Mouse (Mus musculus): ENCODE measurements around the gene Gm7030. TPM values are rescaled to one million over a fixed set of nuclear protein-coding genes. Genes with fewer than 3 reads are reported as not detected.
A peak's percentile ranks its signal among the peaks of the same experiment; 100 is the strongest.
"Not testable (repeated sequence)": the region's sequence is repeated elsewhere in the genome, so short reads cannot be mapped to it uniquely, and the experiment has no call there.

Gene Gm7030
- polyA plus RNA-seq, 1 experiment from 2014 or later, result not detected

DNA sequence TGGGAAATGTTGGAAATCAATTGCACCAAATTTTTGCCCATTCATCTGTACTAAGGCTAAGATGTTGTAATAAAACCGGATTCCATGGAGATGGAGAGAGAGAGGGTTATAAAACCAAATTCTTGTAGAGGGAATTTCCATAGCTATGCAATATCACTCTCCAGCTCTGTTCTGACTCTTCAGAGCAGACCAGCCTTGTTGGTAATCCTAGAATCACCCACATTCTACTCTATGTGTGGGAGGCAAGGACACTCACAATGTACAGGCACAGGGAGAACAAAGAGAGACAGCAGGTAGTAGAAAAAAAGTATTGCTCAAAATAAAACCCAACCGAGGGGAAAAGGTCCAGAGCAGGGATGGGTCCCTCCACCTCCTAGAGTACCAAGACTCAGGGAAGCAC is 37.3 kb downstream of the Gm7030 start:
- H3K27ac ChIP-seq (ENCODE audit: low read length); H3K27me3 ChIP-seq (ENCODE audit: control insufficient read depth, insufficient read depth, low read depth, low read length); H3K4me1 ChIP-seq (ENCODE audit: control insufficient read depth, low read depth, low read length); ATAC-seq (ENCODE audit: low read depth); H3K9ac ChIP-seq (ENCODE audit: low read depth, low read length); H3K36me3 ChIP-seq (ENCODE audit: control insufficient read depth, insufficient read depth); H3K9me3 ChIP-seq (replicated peaks; ENCODE audit: control insufficient read depth, low read length); H3K4me3 ChIP-seq (ENCODE audit: low read depth, low read length); H3K4me2 ChIP-seq (ENCODE audit: low read depth, low read length): not testable (repeated sequence)
- WGBS (ENCODE audit: insufficient replicate concordance), result no CpG with 5 or more reads among the region's 2 CpGs

DNA sequence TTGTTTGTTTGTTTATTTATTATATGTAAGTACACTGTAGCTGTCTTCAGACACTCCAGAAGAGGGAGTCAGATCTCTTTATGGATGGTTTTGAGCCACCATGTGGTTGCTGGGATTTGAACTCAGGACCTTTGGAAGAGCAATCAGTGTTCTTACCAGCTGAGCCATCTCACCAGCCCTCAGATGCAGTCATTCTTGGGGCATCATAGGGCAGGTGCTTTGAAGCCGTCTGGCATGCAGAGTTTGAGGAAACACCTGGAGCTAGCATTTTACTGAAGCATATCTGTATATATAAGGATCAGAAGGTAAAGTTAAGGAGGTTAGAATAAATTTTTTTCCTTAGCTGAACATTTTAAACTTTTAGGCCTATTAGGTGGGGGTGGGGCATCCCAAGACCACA is 43.2 kb downstream of the Gm7030 start:
- not testable (repeated sequence) for H3K27ac ChIP-seq (ENCODE audit: low read length); H3K9ac ChIP-seq (ENCODE audit: low read depth, low read length); H3K9me3 ChIP-seq (replicated peaks; ENCODE audit: control insufficient read depth, low read length); ATAC-seq (ENCODE audit: low read depth); H3K4me1 ChIP-seq (ENCODE audit: control insufficient read depth, low read depth, low read length); H3K4me3 ChIP-seq (ENCODE audit: low read depth, low read length); H3K4me2 ChIP-seq (ENCODE audit: low read depth, low read length); H3K36me3 ChIP-seq (ENCODE audit: control insufficient read depth, insufficient read depth)
- 31% methylated on average over 1 of the region's 1 CpGs for WGBS (ENCODE audit: insufficient replicate concordance)
- H3K27me3 ChIP-seq (ENCODE audit: control insufficient read depth, insufficient read depth, low read depth, low read length), result peaks cover 30% of the 10 kb centered on the region

DNA sequence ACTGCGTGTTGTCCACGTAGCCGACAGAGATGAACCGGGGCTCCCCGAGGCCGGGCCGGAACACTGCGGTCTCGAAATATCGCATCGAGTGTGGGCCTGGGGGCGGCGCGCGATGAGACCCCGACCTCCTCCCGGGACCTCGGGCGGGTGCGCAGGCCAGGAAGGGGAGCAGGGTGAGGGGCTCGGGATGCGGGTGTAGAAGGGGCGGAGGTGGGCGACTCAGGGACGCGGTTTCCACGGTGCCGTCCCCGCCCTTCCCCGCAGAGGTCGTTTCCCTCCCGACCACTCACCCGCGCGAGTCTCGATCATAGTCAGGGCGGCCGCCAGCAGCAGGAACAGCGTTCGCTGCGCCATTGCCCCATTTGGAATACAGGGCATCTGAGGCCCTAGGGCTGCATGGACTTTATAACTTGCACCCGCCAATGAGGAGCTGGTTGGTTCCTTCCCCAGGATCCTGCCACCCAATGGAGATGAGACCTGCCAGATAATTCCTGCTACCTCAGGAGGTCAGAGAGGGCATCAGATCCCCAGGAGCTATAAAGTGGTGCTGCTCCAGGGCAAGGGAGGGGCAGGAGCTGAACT is 45.3 kb downstream of the Gm7030 start:
- peaks cover 30% of the 10 kb centered on the region for H3K27me3 ChIP-seq (ENCODE audit: control insufficient read depth, insufficient read depth, low read depth, low read length)
- H3K9me3 ChIP-seq (replicated peaks; ENCODE audit: control insufficient read depth, low read length), result no peaks in the 10 kb centered on the region
- peaks cover 5% of the 10 kb centered on the region; the same call in 1 of the 2 replicates for H3K4me1 ChIP-seq (ENCODE audit: control insufficient read depth, low read depth, low read length)
- no peak overlapping the region for H3K27ac ChIP-seq (ENCODE audit: low read length)
- H3K4me3 ChIP-seq (ENCODE audit: low read depth, low read length), result peak overlapping the region; percentile 60
- no peaks in the 10 kb centered on the region for H3K36me3 ChIP-seq (ENCODE audit: control insufficient read depth, insufficient read depth)
- no peak for ATAC-seq (ENCODE audit: low read depth)
- no peak overlapping the region for H3K9ac ChIP-seq (ENCODE audit: low read depth, low read length)
- peak overlapping the region; percentile 75 for H3K4me2 ChIP-seq (ENCODE audit: low read depth, low read length)
- under 1% methylated on average over 42 of the region's 42 CpGs for WGBS (ENCODE audit: insufficient replicate concordance)

DNA sequence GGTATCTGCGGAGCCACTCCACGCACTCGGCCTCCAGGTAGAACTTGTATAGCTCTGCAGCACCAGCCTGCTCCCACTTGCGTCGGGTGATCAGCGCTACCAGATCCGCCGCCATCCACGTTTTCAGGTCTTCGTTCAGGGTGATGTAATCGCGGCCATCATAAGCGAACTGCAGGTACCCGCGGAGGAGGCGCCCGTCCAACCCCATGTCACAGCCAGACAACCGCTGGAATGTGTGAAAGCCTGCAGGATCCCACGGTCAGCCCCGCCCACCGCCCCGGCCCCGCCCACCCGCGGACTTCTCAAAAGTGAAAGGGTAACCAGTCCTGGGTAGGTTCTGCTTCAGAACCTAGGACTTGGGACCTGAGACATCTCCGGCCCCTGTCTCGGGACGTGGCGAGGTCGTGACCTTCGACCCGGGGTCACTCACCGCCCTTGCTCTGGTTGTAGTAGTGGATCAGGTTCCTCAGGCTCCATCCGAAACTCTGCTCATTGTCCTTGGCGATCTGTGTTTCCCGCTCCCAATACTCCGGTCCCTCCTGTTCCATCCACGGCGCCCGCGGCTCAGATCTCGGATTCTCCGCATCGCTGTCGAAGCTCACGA is 45.9 kb downstream of the Gm7030 start:
- under 1% methylated on average over 46 of the region's 46 CpGs for WGBS (ENCODE audit: insufficient replicate concordance)
- peak; percentile 53; the same call in 1 of the 2 replicates for ATAC-seq (ENCODE audit: low read depth)
- Histone ChIP-seq H3K27ac (ENCODE audit: low read length) (no peak overlapping the region), H3K4me3 (ENCODE audit: low read depth, low read length) (peak overlapping the region; percentile 60), H3K9me3 (replicated peaks; ENCODE audit: control insufficient read depth, low read length) (no peaks in the 10 kb centered on the region), H3K27me3 (ENCODE audit: control insufficient read depth, insufficient read depth, low read depth, low read length) (peaks cover 30% of the 10 kb centered on the region), H3K9ac (ENCODE audit: low read depth, low read length) (no peak overlapping the region), H3K4me1 (ENCODE audit: control insufficient read depth, low read depth, low read length) (peaks cover 5% of the 10 kb centered on the region; the same call in 1 of the 2 replicates), H3K36me3 (ENCODE audit: control insufficient read depth, insufficient read depth) (no peaks in the 10 kb centered on the region), H3K4me2 (ENCODE audit: low read depth, low read length) (peak overlapping the region; percentile 75)

DNA sequence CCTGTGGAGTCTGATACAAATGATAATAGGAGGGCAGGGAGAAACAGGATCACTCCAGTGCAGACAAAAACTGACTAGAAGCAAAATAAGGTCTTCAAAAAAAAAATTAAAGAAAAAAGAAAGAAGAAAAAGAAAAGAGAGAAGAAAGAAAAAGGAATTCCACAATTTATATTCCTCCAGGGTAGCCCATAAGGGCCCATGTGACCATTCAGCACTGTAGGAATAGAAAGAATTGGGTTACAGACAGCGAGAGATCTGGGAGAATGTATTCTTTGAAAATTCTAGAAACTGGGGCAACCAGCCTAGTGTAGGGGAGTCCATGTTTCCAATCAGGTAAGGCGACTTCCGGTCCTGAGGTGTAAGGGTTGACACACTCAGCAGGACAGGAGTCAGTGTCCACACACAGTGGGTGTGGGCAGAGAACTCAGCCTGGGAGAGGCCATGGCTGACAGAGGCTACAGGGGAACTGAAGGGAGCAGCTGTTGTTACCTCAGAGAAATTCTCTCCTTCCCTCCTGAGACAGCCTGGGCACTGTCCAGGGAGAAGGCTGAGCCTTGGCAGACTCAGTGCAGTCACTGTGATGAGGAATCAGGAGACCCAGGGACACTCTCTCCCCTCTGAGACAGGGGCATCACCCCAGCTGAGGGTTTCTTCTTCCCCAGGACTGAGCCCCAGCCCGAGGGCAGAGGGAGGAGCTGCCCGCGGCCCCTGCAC is 46.5 kb downstream of the Gm7030 start:
- Histone ChIP-seq H3K27me3 (ENCODE audit: control insufficient read depth, insufficient read depth, low read depth, low read length) (peaks cover 30% of the 10 kb centered on the region), H3K4me2 (ENCODE audit: low read depth, low read length) (peak overlapping the region; percentile 75), H3K4me3 (ENCODE audit: low read depth, low read length) (peak overlapping the region; percentile 60)
- not testable (repeated sequence) for H3K36me3 ChIP-seq (ENCODE audit: control insufficient read depth, insufficient read depth); H3K9ac ChIP-seq (ENCODE audit: low read depth, low read length); ATAC-seq (ENCODE audit: low read depth); H3K9me3 ChIP-seq (replicated peaks; ENCODE audit: control insufficient read depth, low read length); H3K4me1 ChIP-seq (ENCODE audit: control insufficient read depth, low read depth, low read length); H3K27ac ChIP-seq (ENCODE audit: low read length)
- 46% methylated on average over 3 of the region's 6 CpGs for WGBS (ENCODE audit: insufficient replicate concordance)

DNA sequence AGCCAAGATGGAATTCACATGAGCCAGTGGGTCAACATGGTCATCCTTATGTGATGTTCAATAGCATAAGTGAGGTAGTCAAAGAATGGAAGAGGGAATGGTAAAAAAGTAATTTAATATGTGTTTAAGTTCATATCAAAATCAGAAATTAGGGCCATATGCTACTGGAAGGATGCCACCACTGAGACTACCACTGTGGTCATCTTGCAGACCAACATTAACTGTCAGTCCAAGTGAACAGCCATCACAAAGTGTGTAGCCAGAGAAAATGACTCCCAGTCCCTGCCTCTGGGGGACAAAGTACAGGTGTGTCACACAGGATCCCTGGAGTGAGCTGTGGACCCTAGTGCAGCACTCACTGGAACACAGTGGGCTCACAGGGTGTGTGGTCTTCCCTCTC is 47.3 kb downstream of the Gm7030 start:
- not testable (repeated sequence) for H3K9me3 ChIP-seq (replicated peaks; ENCODE audit: control insufficient read depth, low read length); H3K27ac ChIP-seq (ENCODE audit: low read length); H3K4me2 ChIP-seq (ENCODE audit: low read depth, low read length); H3K9ac ChIP-seq (ENCODE audit: low read depth, low read length); H3K36me3 ChIP-seq (ENCODE audit: control insufficient read depth, insufficient read depth); ATAC-seq (ENCODE audit: low read depth); H3K4me3 ChIP-seq (ENCODE audit: low read depth, low read length); H3K4me1 ChIP-seq (ENCODE audit: control insufficient read depth, low read depth, low read length)
- H3K27me3 ChIP-seq (ENCODE audit: control insufficient read depth, insufficient read depth, low read depth, low read length), result peaks cover 30% of the 10 kb centered on the region

DNA sequence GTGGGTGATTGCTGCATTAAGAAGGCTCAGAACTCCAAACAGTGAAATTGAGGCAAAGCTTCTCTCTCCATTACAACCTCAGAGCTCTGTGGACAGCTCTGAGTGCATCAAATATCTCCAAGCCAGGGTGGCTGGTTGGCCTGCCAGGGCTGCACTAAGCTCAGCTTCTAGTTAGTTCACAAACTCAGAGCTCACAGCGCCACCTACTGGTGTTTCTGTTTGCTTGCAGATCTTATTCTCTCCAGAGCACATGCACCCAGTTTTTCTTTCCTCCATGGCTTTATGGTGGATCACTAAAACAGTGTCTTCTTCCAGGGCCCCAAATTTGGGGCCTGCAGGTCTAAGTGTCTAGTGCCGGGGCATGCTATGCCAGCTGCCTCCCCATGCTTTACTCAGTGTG is 68.4 kb downstream of the Gm7030 start:
- 16% methylated on average over 2 of the region's 2 CpGs for WGBS (ENCODE audit: insufficient replicate concordance)
- no peak for ATAC-seq (ENCODE audit: low read depth)

More for the DNA sequence above, 68.4 kb downstream of the Gm7030 start:
- Histone ChIP-seq H3K27me3 (ENCODE audit: control insufficient read depth, insufficient read depth, low read depth, low read length) (no peaks in the 10 kb centered on the region), H3K9ac (ENCODE audit: low read depth, low read length) (no peak overlapping the region), H3K4me3 (ENCODE audit: low read depth, low read length) (no peak overlapping the region), H3K27ac (ENCODE audit: low read length) (no peak overlapping the region), H3K9me3 (replicated peaks; ENCODE audit: control insufficient read depth, low read length) (no peaks in the 10 kb centered on the region), H3K36me3 (ENCODE audit: control insufficient read depth, insufficient read depth) (no peaks in the 10 kb centered on the region), H3K4me2 (ENCODE audit: low read depth, low read length) (no peak overlapping the region), H3K4me1 (ENCODE audit: control insufficient read depth, low read depth, low read length) (no peaks in the 10 kb centered on the region)

Measured in liver, embryonic 16.5 days (tissue).